Mouse (Mus musculus): ENCODE measurements around the gene Prkce. TPM values are rescaled to one million over a fixed set of nuclear protein-coding genes. Genes with fewer than 3 reads are reported as not detected.

The Prkce gene
- polyA plus RNA-seq, 1 experiment, result 5.0 TPM

DNA sequence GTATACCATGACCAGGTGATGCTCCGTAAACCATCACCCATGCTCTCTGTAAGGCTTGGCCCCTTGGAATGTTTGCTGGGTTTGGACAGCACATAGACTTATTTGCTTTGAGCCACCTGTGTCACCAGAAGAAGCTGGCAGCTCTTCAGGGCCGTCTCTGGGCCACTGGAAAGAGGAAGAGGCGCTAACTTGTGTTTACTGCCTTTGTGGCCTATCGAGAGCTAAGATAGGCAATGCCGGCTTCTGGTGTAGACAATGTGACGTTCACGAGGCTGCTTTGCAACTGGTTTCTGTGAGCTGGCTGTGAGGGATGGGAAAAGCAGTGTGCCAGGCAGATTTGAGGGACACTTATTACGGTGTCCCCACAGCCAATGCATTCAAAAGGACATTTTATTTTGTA, 176.4 kb downstream of the Prkce start:
- TF ChIP-seq GATA1 (IDR thresholded peaks at IDR 0.05; ENCODE audit: low read length), result no peak

DNA sequence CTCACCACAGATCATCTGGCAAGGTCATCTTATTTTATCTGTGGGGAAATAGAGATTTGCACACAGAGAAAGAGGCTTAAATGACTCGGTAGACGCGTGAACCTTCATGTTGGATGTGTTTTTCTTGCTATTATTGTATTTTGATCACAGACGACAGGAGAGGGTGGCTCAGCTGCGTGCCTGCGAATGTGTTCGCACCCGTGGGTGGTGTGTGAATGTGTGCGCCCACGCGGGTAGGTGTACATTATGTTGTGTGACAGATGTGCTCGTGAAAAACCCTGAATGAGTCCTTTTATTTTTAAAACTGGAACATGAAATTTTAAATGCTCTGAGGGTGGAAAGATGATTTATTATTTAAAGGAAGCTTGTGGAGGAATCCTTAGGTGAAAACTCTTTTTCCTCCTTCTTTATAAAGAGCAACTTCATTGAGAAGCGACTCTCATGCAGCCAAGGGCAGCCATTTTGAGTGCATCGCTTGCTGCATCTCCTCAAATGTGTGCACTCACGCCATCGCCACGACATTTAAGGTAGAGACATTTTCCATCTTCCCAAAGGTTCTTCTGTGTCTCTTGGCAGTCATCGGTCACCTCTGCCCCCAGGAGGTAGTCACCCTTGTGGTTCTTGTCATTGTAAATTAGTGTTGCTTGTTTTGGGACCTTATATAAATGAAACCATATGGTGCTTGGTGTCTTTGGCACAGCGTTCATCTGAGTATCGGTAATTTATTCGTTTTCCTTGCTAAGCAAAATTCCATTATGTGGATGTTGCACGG, 177.8 kb downstream of the Prkce start:
- no peak for TF ChIP-seq GATA1 (IDR thresholded peaks at IDR 0.05; ENCODE audit: low read length)

DNA sequence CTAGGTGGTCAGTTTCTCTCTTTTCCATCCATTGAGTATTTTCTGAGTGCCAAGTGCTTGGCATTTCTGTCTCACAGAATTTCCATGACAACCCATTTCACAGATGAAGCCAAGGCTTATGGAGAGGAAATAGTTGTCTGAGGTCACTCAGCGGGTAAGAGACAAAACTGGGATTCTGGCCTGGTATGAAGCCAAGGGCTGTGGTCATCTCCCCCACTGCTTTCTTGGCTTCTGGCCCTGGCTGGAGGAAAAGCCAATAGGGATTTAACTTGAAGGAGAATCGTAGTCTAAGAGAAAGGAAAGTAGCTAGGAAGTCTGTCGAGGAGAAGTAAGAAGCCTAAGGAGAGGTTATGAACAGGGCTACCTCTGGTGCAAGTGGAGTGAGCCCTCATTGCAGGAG, 182.7 kb downstream of the Prkce start:
- TF ChIP-seq GATA1 (IDR thresholded peaks at IDR 0.05; ENCODE audit: low read length), result no peak

DNA sequence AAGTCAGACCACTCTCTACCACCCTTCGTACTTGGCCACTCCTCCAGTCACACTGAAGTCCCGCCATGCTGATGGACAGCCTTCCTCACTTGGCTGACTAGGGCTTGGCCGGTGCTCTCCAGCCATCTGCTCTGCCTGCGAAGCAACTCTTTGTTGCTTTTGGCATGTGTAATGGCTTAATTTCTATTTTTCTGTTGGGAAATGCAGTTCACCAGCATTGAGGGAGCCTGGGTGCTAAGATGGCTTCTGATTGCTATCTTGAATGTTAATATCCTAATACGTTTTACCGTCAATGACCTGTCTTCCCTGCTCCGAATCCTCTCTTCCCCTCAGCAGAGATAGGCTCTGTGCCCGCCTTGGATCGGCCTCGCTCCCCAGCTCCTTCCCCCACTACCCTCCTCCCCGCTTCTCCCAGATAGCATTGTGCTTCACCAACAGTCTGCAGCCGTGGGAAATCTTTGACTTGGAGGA, 183.2 kb downstream of the Prkce start:
- no peak for TF ChIP-seq GATA1 (IDR thresholded peaks at IDR 0.05; ENCODE audit: low read length)

DNA sequence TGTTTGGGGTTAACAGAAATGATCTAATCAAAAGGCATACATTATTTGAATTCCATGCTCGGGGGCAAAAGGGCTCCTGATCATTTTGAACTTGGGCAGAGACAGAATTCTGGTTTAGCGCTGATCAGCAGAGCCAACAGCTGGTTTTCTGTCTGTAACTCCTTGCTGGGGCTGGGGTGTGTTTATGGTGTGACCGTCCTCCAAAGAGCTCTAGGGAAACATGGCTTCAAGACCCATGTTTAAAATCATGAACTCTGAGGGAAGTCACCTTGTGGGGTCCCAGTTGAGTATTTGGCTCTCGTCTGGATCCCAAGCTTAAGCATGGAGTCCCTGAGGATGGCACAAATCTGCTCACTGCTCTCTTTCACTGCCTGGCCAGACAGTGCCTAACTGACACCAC, 183.7 kb downstream of the Prkce start:
- no peak for TF ChIP-seq GATA1 (IDR thresholded peaks at IDR 0.05; ENCODE audit: low read length)

- no peak for TF ChIP-seq GATA1 (IDR thresholded peaks at IDR 0.05; ENCODE audit: low read length)
Observed at GRCm38 (mm10) chr17:86352247-86353037, 184.9 kb downstream of the Prkce start.

GRCm38 (mm10) chr17:86353679-86354078, 186.1 kb downstream of the Prkce start:
- no peak for TF ChIP-seq GATA1 (IDR thresholded peaks at IDR 0.05; ENCODE audit: low read length)

DNA sequence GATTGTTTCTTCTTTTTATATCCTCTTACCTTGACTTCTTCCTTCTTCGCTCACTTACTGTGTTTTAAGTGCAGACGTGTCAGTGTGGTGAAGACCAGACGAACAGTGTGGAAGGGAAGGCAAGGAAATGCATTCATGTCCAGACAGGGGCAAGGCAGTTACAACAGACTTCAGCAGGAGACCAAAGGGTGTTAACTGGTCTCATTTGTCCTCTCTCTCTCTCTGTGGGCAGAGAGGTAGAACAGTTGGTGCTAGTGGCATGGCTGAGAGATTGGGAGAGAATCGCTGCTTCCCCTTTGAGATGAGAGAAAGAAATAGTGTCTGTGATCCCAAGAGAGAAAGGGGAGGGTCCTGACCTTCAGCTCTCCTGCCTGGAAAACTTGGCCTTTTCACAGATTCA, 186.5 kb downstream of the Prkce start:
- no peak for TF ChIP-seq GATA1 (IDR thresholded peaks at IDR 0.05; ENCODE audit: low read length)

GRCm38 (mm10) chr17:86354896-86355295, 187.3 kb downstream of the Prkce start:
- no peak for TF ChIP-seq GATA1 (IDR thresholded peaks at IDR 0.05; ENCODE audit: low read length)

- TF ChIP-seq GATA1 (IDR thresholded peaks at IDR 0.05; ENCODE audit: low read length), result no peak
Observed at GRCm38 (mm10) chr17:86355318-86355717, 187.7 kb downstream of the Prkce start.

DNA sequence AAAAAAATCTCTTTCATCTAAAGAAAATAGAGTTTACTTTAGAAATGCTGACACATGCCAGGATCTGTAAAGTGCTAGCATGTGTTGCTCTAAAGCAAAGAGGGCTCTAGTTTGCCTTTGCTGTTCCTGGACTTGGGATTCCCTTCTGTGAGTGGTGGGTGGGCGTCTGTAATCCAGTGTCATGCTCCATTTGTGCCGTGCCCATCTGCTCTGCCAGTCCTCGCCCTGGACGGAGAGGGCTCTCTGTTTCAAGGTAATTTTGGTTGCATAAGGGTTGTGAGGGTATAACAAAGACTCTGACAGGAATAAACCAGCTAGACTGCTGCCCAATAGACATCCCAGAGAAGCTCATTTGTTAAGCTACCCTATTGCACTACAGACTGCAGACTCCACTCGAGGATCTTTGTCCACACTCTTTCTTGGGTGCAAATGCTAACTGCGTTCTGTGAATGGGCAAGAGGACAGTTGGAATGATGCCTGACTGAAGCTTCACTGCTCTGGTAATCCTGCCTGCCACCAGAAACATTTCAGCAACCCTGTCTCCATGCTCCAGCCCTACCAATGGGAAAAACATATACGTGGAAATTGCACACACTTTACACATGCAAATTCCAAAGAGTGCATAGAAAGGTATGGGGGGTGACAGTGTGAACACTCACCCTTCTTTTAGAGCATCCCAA, 188.3 kb downstream of the Prkce start:
- TF ChIP-seq GATA1 (IDR thresholded peaks at IDR 0.05; ENCODE audit: low read length), result no peak

DNA sequence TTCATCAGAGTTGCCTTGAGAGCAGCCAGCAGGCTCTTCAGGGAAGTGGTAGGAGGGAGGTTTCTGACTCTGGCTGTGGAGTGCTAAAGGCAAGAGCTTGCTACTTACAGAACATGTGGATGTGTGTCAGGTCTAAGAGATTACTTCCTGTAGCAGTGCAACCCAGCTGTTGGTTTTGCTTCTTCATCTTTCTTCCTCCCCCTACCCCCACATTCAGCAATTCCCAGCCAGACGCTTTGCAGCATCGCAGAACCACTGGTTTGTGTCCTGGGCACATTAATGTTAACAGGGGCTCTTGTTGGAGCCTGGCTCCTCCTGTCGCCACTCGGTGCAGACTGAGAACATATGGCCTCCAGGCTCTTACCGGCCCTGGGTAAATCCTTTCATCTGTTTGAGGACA, 190.8 kb downstream of the Prkce start:
- TF ChIP-seq GATA1 (IDR thresholded peaks at IDR 0.05; ENCODE audit: low read length), result no peak

DNA sequence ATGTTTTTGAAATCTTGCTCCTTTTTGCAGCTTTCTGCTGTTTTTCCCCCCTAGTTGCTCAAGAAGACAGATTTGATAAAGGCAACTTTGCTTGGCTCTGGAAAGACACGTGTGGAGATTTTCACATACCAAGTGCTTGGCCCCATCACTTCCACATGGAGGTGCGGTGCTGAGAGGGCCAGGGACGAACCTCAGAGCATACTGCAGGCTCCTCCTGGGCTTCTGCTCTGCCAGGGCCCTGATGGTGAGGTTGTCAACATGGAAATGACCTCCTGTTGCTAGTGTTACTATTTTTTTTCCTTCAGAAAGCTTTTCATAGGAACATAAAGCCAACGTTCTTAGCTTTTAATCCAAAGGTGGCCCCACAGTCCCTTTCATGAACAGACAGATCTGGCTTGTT, 191.3 kb downstream of the Prkce start:
- no peak for TF ChIP-seq GATA1 (IDR thresholded peaks at IDR 0.05; ENCODE audit: low read length)

- no peak for TF ChIP-seq GATA1 (IDR thresholded peaks at IDR 0.05; ENCODE audit: low read length)
Observed at GRCm38 (mm10) chr17:86360849-86361248, 193.3 kb downstream of the Prkce start.

- no peak for TF ChIP-seq GATA1 (IDR thresholded peaks at IDR 0.05; ENCODE audit: low read length)
Observed at GRCm38 (mm10) chr17:86363356-86363755, 195.8 kb downstream of the Prkce start.
